Mouse (Mus musculus) stomach, embryonic 14.5 days (tissue): Measurements from ENCODE around the gene Tifa. TPM values are rescaled to one million over a fixed set of nuclear protein-coding genes. Genes with fewer than 3 reads are reported as not detected.

Experiments used
- polyA plus RNA-seq: library from polyadenylated mRNA; unstranded; fragments of >200 nt; fragmentation: Nextera tagmentation; extraction: Ambion mirVana; gene quantifications from 2 replicates; pipeline ENCODE4 v1.2.1, GENCODE M21; 2014

The Tifa gene
- polyA plus RNA-seq, 1 experiment from 2014 or later: 6.1 TPM

Other genes with a start within 250 kb of the Tifa start
- gene Larp7, start 236.5 kb upstream of the Tifa start, polyA plus RNA-seq: 59.2 and 68.3 TPM in 2 replicates
- gene Zgrf1, start 236.3 kb upstream of the Tifa start, polyA plus RNA-seq: 11.1 and 13.6 TPM in 2 replicates
- not detected in 2 replicates for gene Neurog2, start 156.7 kb upstream of the Tifa start, polyA plus RNA-seq
- gene Alpk1, start 9.3 kb upstream of the Tifa start, polyA plus RNA-seq: 2.9 and 3.5 TPM in 2 replicates
- 56.8 and 62.3 TPM in 2 replicates for gene Ap1ar, start 47.7 kb downstream of the Tifa start, polyA plus RNA-seq
- gene Fam241a, start 106.5 kb downstream of the Tifa start, polyA plus RNA-seq: 17.0 and 24.4 TPM in 2 replicates